Mouse (Mus musculus): Measurements from ENCODE around the gene 2010109A12Rik.

DNA sequence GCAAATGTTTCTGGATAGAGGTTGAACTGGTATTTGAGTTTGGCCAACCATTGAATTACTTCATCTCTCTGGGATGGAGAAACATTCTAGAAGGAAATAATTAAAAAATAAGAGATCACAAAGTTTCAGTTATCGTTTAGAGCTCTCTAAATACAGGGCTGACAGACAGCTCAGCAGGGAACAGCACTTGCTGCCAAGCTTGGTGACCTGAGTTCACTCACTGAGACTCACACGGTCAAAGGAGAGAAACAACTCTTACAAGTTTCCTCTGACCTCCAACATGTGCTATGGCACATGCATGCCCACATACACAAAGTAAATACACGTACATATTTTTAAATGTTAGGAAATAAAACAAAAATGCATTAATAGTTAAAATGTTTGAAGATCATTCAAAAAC is 16.7 kb upstream of the 2010109A12Rik start:
- TF ChIP-seq CTCF (IDR thresholded peaks at IDR 0.05; ENCODE audit: low read depth, low read length) (no peak), POLR2A (IDR thresholded peaks at IDR 0.05; ENCODE audit: extremely low read depth, insufficient read depth, low read length) (no peak)

Measured in liver, adult 2 months (tissue).